Mouse (Mus musculus): ENCODE results near the gene Piezo1. TPM values are rescaled to one million over a fixed set of nuclear protein-coding genes. Genes with fewer than 3 reads are reported as not detected.
"Not testable (repeated sequence)": the region's sequence is repeated elsewhere in the genome, so short reads cannot be mapped to it uniquely, and the experiment has no call there.

The Piezo1 gene
- polyA plus RNA-seq, 1 experiment from 2014 or later: 15.6 TPM

- H3K9ac ChIP-seq (replicated peaks; ENCODE audit: low read depth, low read length): no peak overlapping the region
Measured at GRCm38 (mm10) chr8:122574264-122574663, 23.1 kb upstream of the Piezo1 start.

GRCm38 (mm10) chr8:122573577-122573976, 22.4 kb upstream of the Piezo1 start:
- Histone ChIP-seq H3K4me3 (ENCODE audit: low read depth, low read length) (no peak overlapping the region), H3K4me2 (replicated peaks; ENCODE audit: low read depth, low read length) (no peak overlapping the region), H3K27me3 (ENCODE audit: control insufficient read depth, insufficient read depth, low read length) (no peaks in the 10 kb centered on the region), H3K9ac (replicated peaks; ENCODE audit: low read depth, low read length) (no peak overlapping the region), H3K9me3 (ENCODE audit: control insufficient read depth, low read depth, low read length) (no peaks in the 10 kb centered on the region), H3K27ac (ENCODE audit: low read length) (no peak overlapping the region), H3K36me3 (ENCODE audit: control insufficient read depth, insufficient read depth, low read length) (peaks cover 40% of the 10 kb centered on the region), H3K4me1 (ENCODE audit: control insufficient read depth, insufficient read depth, low read length) (peaks cover 32% of the 10 kb centered on the region)
- WGBS: 59% methylated on average over 9 of the region's 9 CpGs
- no peak for ATAC-seq (ENCODE audit: insufficient number of reproducible peaks, insufficient read depth, low FRiP score, low read depth)

More at GRCm38 (mm10) chr8:122574264-122574663, 23.1 kb upstream of the Piezo1 start:
- Histone ChIP-seq H3K36me3 (ENCODE audit: control insufficient read depth, insufficient read depth, low read length) (peaks cover 40% of the 10 kb centered on the region), H3K4me3 (ENCODE audit: low read depth, low read length) (no peak overlapping the region), H3K4me2 (replicated peaks; ENCODE audit: low read depth, low read length) (no peak overlapping the region), H3K9me3 (ENCODE audit: control insufficient read depth, low read depth, low read length) (no peaks in the 10 kb centered on the region), H3K27me3 (ENCODE audit: control insufficient read depth, insufficient read depth, low read length) (no peaks in the 10 kb centered on the region), H3K4me1 (ENCODE audit: control insufficient read depth, insufficient read depth, low read length) (peaks cover 32% of the 10 kb centered on the region), H3K27ac (ENCODE audit: low read length) (peak overlapping the region; percentile 55; the same call in 1 of the 2 replicates)
- WGBS: 35% methylated on average over 3 of the region's 3 CpGs
- ATAC-seq (ENCODE audit: insufficient number of reproducible peaks, insufficient read depth, low FRiP score, low read depth): no peak

GRCm38 (mm10) chr8:122573176-122573575, 22.0 kb upstream of the Piezo1 start:
- WGBS: 40% methylated on average over 4 of the region's 4 CpGs
- not testable (repeated sequence) for H3K27ac ChIP-seq (ENCODE audit: low read length); H3K9ac ChIP-seq (replicated peaks; ENCODE audit: low read depth, low read length); H3K27me3 ChIP-seq (ENCODE audit: control insufficient read depth, insufficient read depth, low read length); H3K4me2 ChIP-seq (replicated peaks; ENCODE audit: low read depth, low read length); H3K4me3 ChIP-seq (ENCODE audit: low read depth, low read length); H3K9me3 ChIP-seq (ENCODE audit: control insufficient read depth, low read depth, low read length); ATAC-seq (ENCODE audit: insufficient number of reproducible peaks, insufficient read depth, low FRiP score, low read depth)
- Histone ChIP-seq H3K36me3 (ENCODE audit: control insufficient read depth, insufficient read depth, low read length) (peaks cover 40% of the 10 kb centered on the region), H3K4me1 (ENCODE audit: control insufficient read depth, insufficient read depth, low read length) (peaks cover 32% of the 10 kb centered on the region)

GRCm38 (mm10) chr8:122572751-122573150, 21.6 kb upstream of the Piezo1 start:
- Histone ChIP-seq H3K27me3 (ENCODE audit: control insufficient read depth, insufficient read depth, low read length) (no peaks in the 10 kb centered on the region), H3K36me3 (ENCODE audit: control insufficient read depth, insufficient read depth, low read length) (peaks cover 40% of the 10 kb centered on the region), H3K4me3 (ENCODE audit: low read depth, low read length) (no peak overlapping the region), H3K9ac (replicated peaks; ENCODE audit: low read depth, low read length) (no peak overlapping the region), H3K27ac (ENCODE audit: low read length) (no peak overlapping the region), H3K4me2 (replicated peaks; ENCODE audit: low read depth, low read length) (no peak overlapping the region), H3K9me3 (ENCODE audit: control insufficient read depth, low read depth, low read length) (no peaks in the 10 kb centered on the region), H3K4me1 (ENCODE audit: control insufficient read depth, insufficient read depth, low read length) (peaks cover 32% of the 10 kb centered on the region)
- WGBS: 81% methylated on average over 3 of the region's 3 CpGs
- no peak for ATAC-seq (ENCODE audit: insufficient number of reproducible peaks, insufficient read depth, low FRiP score, low read depth)

- Histone ChIP-seq H3K4me1 (ENCODE audit: control insufficient read depth, insufficient read depth, low read length) (peaks cover 30% of the 10 kb centered on the region), H3K27ac (ENCODE audit: low read length) (no peak overlapping the region), H3K9me3 (ENCODE audit: control insufficient read depth, low read depth, low read length) (no peaks in the 10 kb centered on the region), H3K36me3 (ENCODE audit: control insufficient read depth, insufficient read depth, low read length) (peaks cover 40% of the 10 kb centered on the region), H3K27me3 (ENCODE audit: control insufficient read depth, insufficient read depth, low read length) (no peaks in the 10 kb centered on the region), H3K4me2 (replicated peaks; ENCODE audit: low read depth, low read length) (no peak overlapping the region), H3K4me3 (ENCODE audit: low read depth, low read length) (no peak overlapping the region), H3K9ac (replicated peaks; ENCODE audit: low read depth, low read length) (no peak overlapping the region)
- ATAC-seq (ENCODE audit: insufficient number of reproducible peaks, insufficient read depth, low FRiP score, low read depth): no peak
- WGBS: 90% methylated on average over 17 of the region's 17 CpGs
Measured at GRCm38 (mm10) chr8:122571750-122572267, 20.7 kb upstream of the Piezo1 start.

GRCm38 (mm10) chr8:122571153-122571552, 20.0 kb upstream of the Piezo1 start:
- peaks cover 36% of the 10 kb centered on the region for H3K4me1 ChIP-seq (ENCODE audit: control insufficient read depth, insufficient read depth, low read length)
- no peak for ATAC-seq (ENCODE audit: insufficient number of reproducible peaks, insufficient read depth, low FRiP score, low read depth)
- H3K9ac ChIP-seq (replicated peaks; ENCODE audit: low read depth, low read length): no peak overlapping the region
- no peaks in the 10 kb centered on the region for H3K27me3 ChIP-seq (ENCODE audit: control insufficient read depth, insufficient read depth, low read length)
- H3K4me2 ChIP-seq (replicated peaks; ENCODE audit: low read depth, low read length): no peak overlapping the region
- no peak overlapping the region for H3K27ac ChIP-seq (ENCODE audit: low read length)
- peaks cover 40% of the 10 kb centered on the region for H3K36me3 ChIP-seq (ENCODE audit: control insufficient read depth, insufficient read depth, low read length)
- no peaks in the 10 kb centered on the region for H3K9me3 ChIP-seq (ENCODE audit: control insufficient read depth, low read depth, low read length)
- H3K4me3 ChIP-seq (ENCODE audit: low read depth, low read length): no peak overlapping the region
- WGBS: 96% methylated on average over 11 of the region's 11 CpGs

GRCm38 (mm10) chr8:122569996-122570395, 18.9 kb upstream of the Piezo1 start:
- Histone ChIP-seq H3K9ac (replicated peaks; ENCODE audit: low read depth, low read length) (no peak overlapping the region), H3K4me3 (ENCODE audit: low read depth, low read length) (no peak overlapping the region), H3K9me3 (ENCODE audit: control insufficient read depth, low read depth, low read length) (no peaks in the 10 kb centered on the region), H3K4me1 (ENCODE audit: control insufficient read depth, insufficient read depth, low read length) (peaks cover 24% of the 10 kb centered on the region), H3K27ac (ENCODE audit: low read length) (no peak overlapping the region), H3K4me2 (replicated peaks; ENCODE audit: low read depth, low read length) (peak overlapping the region; percentile 78), H3K36me3 (ENCODE audit: control insufficient read depth, insufficient read depth, low read length) (peaks cover 40% of the 10 kb centered on the region), H3K27me3 (ENCODE audit: control insufficient read depth, insufficient read depth, low read length) (no peaks in the 10 kb centered on the region)
- WGBS: 94% methylated on average over 16 of the region's 16 CpGs
- no peak for ATAC-seq (ENCODE audit: insufficient number of reproducible peaks, insufficient read depth, low FRiP score, low read depth)

- Histone ChIP-seq H3K36me3 (ENCODE audit: control insufficient read depth, insufficient read depth, low read length) (peaks cover 37% of the 10 kb centered on the region), H3K4me2 (replicated peaks; ENCODE audit: low read depth, low read length) (peak overlapping the region; percentile 78), H3K27me3 (ENCODE audit: control insufficient read depth, insufficient read depth, low read length) (no peaks in the 10 kb centered on the region), H3K4me3 (ENCODE audit: low read depth, low read length) (peak overlapping the region; percentile 91), H3K9ac (replicated peaks; ENCODE audit: low read depth, low read length) (peak overlapping the region; percentile 94; the same call in 1 of the 2 replicates), H3K4me1 (ENCODE audit: control insufficient read depth, insufficient read depth, low read length) (peaks cover 19% of the 10 kb centered on the region), H3K27ac (ENCODE audit: low read length) (no peak overlapping the region), H3K9me3 (ENCODE audit: control insufficient read depth, low read depth, low read length) (no peaks in the 10 kb centered on the region)
- WGBS: 60% methylated on average over 9 of the region's 9 CpGs
- no peak for ATAC-seq (ENCODE audit: insufficient number of reproducible peaks, insufficient read depth, low FRiP score, low read depth)
Measured at GRCm38 (mm10) chr8:122569329-122569728, 18.2 kb upstream of the Piezo1 start.

GRCm38 (mm10) chr8:122568881-122569309, 17.8 kb upstream of the Piezo1 start:
- H3K4me3 ChIP-seq (ENCODE audit: low read depth, low read length): peak overlapping the region; percentile 91
- H3K4me2 ChIP-seq (replicated peaks; ENCODE audit: low read depth, low read length): peak overlapping the region; percentile 78
- no peak overlapping the region; the same call in 1 of the 2 replicates for H3K27ac ChIP-seq (ENCODE audit: low read length)
- ATAC-seq (ENCODE audit: insufficient number of reproducible peaks, insufficient read depth, low FRiP score, low read depth): no peak
- H3K9ac ChIP-seq (replicated peaks; ENCODE audit: low read depth, low read length): peak overlapping the region; percentile 94
- no peaks in the 10 kb centered on the region for H3K9me3 ChIP-seq (ENCODE audit: control insufficient read depth, low read depth, low read length)
- peaks cover 36% of the 10 kb centered on the region for H3K36me3 ChIP-seq (ENCODE audit: control insufficient read depth, insufficient read depth, low read length)
- WGBS: 7% methylated on average over 10 of the region's 10 CpGs
- peaks cover 19% of the 10 kb centered on the region for H3K4me1 ChIP-seq (ENCODE audit: control insufficient read depth, insufficient read depth, low read length)
- H3K27me3 ChIP-seq (ENCODE audit: control insufficient read depth, insufficient read depth, low read length): no peaks in the 10 kb centered on the region

Data from stomach, embryonic 14.5 days (tissue).